Mouse (Mus musculus) hindbrain, embryonic 11.5 days (tissue): ENCODE data around the gene Proca1. TPM values are rescaled to one million over a fixed set of nuclear protein-coding genes. Genes with fewer than 3 reads are reported as not detected.

Source experiments
- ATAC-seq: fragments of 200-750 bp; cut with Nextera tagmentation; 2 replicates; pipeline ENCODE4 v1.8.0; 2017; ENCODE audit warnings: mild to moderate bottlenecking, moderate TSS enrichment, moderate library complexity; ENCODE audit not compliant: low FRiP score
- DNase-seq: peaks from one replicate; pipeline ENCODE4 v3.0.0-alpha.2; 2015; ENCODE audit warnings: low spot score
- H3K27ac ChIP-seq: fragments of 300-500 bp; sonication (generic); 2 replicates; pipeline ENCODE4 v1.5.1; 2014; ENCODE audit warnings: mild to moderate bottlenecking, low read depth, low read length
- H3K27me3 ChIP-seq: fragments of 300-500 bp; sonication (generic); 2 replicates; pipeline ENCODE4 v1.6.1; 2014; ENCODE audit warnings: mild to moderate bottlenecking, low read length, moderate library complexity, mixed read lengths; ENCODE audit not compliant: control insufficient read depth, insufficient read depth
- H3K36me3 ChIP-seq: fragments of 300-500 bp; sonication (generic); 2 replicates; pipeline ENCODE4 v1.6.1; 2014; ENCODE audit warnings: mild to moderate bottlenecking, low read length, moderate library complexity, mixed read lengths; ENCODE audit not compliant: control insufficient read depth, insufficient read depth
- H3K4me1 ChIP-seq: fragments of 300-500 bp; sonication (generic); replicated peaks from 2 replicates; pipeline ENCODE4 v1.6.1; 2014; ENCODE audit warnings: low read length, mixed read lengths; ENCODE audit not compliant: control insufficient read depth, insufficient read depth
- H3K4me2 ChIP-seq: fragments of 300-500 bp; sonication (generic); replicated peaks from 2 replicates; pipeline ENCODE4 v1.6.1; 2014; ENCODE audit warnings: mild to moderate bottlenecking, low read depth, low read length
- H3K4me3 ChIP-seq: fragments of 300-500 bp; sonication (generic); 2 replicates; pipeline ENCODE4 v1.5.1; 2014; ENCODE audit warnings: low read depth, low read length
- H3K9ac ChIP-seq: fragments of 300-500 bp; sonication (generic); 2 replicates; pipeline ENCODE4 v1.6.1; 2014; ENCODE audit warnings: low read depth, low read length
- H3K9me3 ChIP-seq: fragments of 300-500 bp; sonication (generic); 2 replicates; pipeline ENCODE4 v1.6.1; 2016; ENCODE audit warnings: low read length; ENCODE audit not compliant: control insufficient read depth
- WGBS: fragments of 180-500 bp; shearing (Covaris S2); extraction: QIAGEN DNeasy Blood & Tissue Kit; methylation state at CpG from one replicate; pipeline ENCODE4 v1.1.7; 2014; 5-methylcytosine and 5-hydroxymethylcytosine counted together
- polyA plus RNA-seq: library from polyadenylated mRNA; unstranded; fragments of >200 nt; fragmentation: Nextera tagmentation; extraction: Ambion mirVana; gene quantifications from 2 replicates; pipeline ENCODE4 v1.2.1, GENCODE M21; 2014

The Proca1 gene
- polyA plus RNA-seq, 1 experiment from 2014 or later = 1.0 TPM

DNA sequence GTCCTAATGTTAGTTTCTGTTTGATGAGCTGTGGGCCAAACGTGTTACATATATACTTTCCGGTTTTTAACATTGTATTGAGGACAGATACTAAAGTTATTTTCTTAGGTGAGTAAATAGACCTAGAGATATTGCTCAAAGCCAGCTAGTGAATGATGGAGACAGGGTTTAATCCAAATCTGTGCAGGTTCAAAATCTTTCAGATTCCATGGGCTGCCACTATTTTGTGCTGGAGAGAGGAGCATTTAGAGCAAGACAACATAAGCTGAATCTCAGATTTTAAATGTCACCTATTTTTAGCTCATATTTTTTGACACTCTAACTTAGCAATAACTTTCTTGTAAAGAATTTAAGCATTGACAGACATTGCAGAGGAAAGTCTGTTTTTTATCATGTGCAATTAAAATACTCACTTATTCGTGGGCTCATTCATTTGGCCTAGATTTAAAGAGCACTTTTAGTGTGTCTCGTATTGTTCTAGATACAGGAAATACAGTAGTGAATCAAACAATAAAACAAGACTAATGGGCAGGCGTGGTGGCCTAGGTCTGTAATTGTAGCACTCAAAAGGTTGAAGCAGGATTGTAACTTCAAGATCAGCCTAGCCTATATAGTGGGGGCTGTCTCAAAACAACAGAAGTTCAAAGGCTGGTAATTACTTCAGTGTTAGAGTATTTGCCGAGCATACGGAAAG lies 53.3 kb downstream of the Proca1 start:
- H3K4me2 ChIP-seq = peak overlapping the region; percentile 42
- no peaks in the 10 kb centered on the region for H3K9me3 ChIP-seq
- no peaks in the 10 kb centered on the region for H3K36me3 ChIP-seq
- peak overlapping the region; percentile 99 for H3K4me3 ChIP-seq
- H3K27ac ChIP-seq = peak overlapping the region; percentile 86; the same call in 1 of the 2 replicates
- H3K4me1 ChIP-seq = peaks cover 3% of the 10 kb centered on the region; the same call in 1 of the 2 replicates
- H3K27me3 ChIP-seq = no peaks in the 10 kb centered on the region
- no peak for DNase-seq
- no peak overlapping the region; the same call in 1 of the 2 replicates for H3K9ac ChIP-seq
- no peak for ATAC-seq
- 54% methylated on average over 7 of the region's 7 CpGs for WGBS

DNA sequence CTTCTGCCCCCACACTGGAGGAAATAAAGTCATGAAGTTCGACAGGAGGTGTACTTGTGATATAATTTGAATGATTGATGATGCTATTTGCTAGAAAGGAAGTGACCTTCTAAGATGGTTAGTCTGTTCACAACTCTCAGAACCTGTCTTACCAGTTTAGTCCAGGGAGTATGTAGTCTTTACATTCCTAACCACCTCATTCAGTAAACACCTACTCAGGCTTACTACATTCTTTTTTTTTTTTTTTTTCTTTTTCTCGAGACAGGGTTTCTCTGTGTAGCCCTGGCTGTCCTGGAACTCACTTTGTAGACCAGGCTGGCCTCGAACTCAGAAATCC lies 53.8 kb downstream of the Proca1 start:
- H3K4me2 ChIP-seq = peak overlapping the region; percentile 42; the same call in 1 of the 2 replicates
- no peaks in the 10 kb centered on the region for H3K36me3 ChIP-seq
- H3K27me3 ChIP-seq = no peaks in the 10 kb centered on the region
- DNase-seq (no peak), ATAC-seq (no peak)
- H3K9ac ChIP-seq = no peak overlapping the region
- H3K4me3 ChIP-seq = peak overlapping the region; percentile 99; the same call in 1 of the 2 replicates
- peaks cover 3% of the 10 kb centered on the region; the same call in 1 of the 2 replicates for H3K4me1 ChIP-seq
- H3K27ac ChIP-seq = no peak overlapping the region
- no peaks in the 10 kb centered on the region for H3K9me3 ChIP-seq
- WGBS = 70% methylated on average over 3 of the region's 3 CpGs

DNA sequence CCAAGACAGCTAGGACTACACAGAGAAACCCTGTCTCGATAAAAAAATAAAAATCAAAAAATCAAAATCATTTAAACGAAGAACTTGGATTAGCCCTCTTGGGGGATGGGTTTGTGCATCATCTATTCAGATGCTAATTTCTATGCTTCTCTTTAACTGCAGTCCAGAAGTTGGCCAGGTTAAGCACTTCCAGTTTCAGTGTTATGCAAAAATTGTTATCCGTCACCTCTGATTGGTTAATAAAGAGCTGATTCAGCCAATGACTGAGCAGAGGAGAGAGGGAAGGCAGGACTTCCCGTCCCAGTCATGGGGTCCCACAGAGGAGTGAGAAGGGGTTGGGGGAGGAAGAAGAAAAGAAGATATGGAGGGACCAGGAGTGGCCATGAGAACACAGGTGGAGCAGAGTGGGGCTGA lies 54.5 kb downstream of the Proca1 start:
- WGBS = 65% methylated on average over 4 of the region's 4 CpGs
- H3K4me3 ChIP-seq = no peak overlapping the region
- no peaks in the 10 kb centered on the region for H3K27me3 ChIP-seq
- ATAC-seq = no peak
- H3K4me1 ChIP-seq = peaks cover 3% of the 10 kb centered on the region; the same call in 1 of the 2 replicates
- H3K27ac ChIP-seq = no peak overlapping the region
- H3K4me2 ChIP-seq = peak overlapping the region; percentile 6; the same call in 1 of the 2 replicates
- DNase-seq = no peak
- peaks cover 5% of the 10 kb centered on the region; the same call in 1 of the 2 replicates for H3K36me3 ChIP-seq
- H3K9me3 ChIP-seq = no peaks in the 10 kb centered on the region
- H3K9ac ChIP-seq = no peak overlapping the region

Other genes starting within 250 kb of the Proca1 start
- 16.9 and 20.2 TPM in 2 replicates for gene Phf12, start 210.6 kb upstream of the Proca1 start, polyA plus RNA-seq
- gene Dhrs13, start 161.1 kb upstream of the Proca1 start, polyA plus RNA-seq = 20.0 and 21.0 TPM in 2 replicates
- gene Flot2, start 155.5 kb upstream of the Proca1 start, polyA plus RNA-seq = 56.3 and 60.0 TPM in 2 replicates
- 31.9 and 37.2 TPM in 2 replicates for gene Eral1, start 113.0 kb upstream of the Proca1 start, polyA plus RNA-seq
- gene Fam222b, start 98.7 kb upstream of the Proca1 start, polyA plus RNA-seq = 24.3 and 24.4 TPM in 2 replicates
- 73.6 and 92.0 TPM in 2 replicates for gene Traf4, start 27.8 kb upstream of the Proca1 start, polyA plus RNA-seq
- 5.2 and 7.0 TPM in 2 replicates for gene Nek8, start 16.7 kb upstream of the Proca1 start, polyA plus RNA-seq
- gene Tlcd1, start 16.7 kb upstream of the Proca1 start, polyA plus RNA-seq = 6.8 and 9.5 TPM in 2 replicates
- 1,168 and 1,191 TPM in 2 replicates for gene Rpl23a, start 9.8 kb upstream of the Proca1 start, polyA plus RNA-seq
- 57.7 and 69.3 TPM in 2 replicates for gene Rab34, start 5.0 kb upstream of the Proca1 start, polyA plus RNA-seq
- 60.6 and 60.8 TPM in 2 replicates for gene Sdf2, start 52.4 kb downstream of the Proca1 start, polyA plus RNA-seq
- 26.1 and 26.2 TPM in 2 replicates for gene Supt6, start 52.6 kb downstream of the Proca1 start, polyA plus RNA-seq
- gene 2610507B11Rik, start 68.4 kb downstream of the Proca1 start, polyA plus RNA-seq = 65.4 and 94.5 TPM in 2 replicates
- 0.11 and 0.20 TPM in 2 replicates for gene BC030499, start 97.4 kb downstream of the Proca1 start, polyA plus RNA-seq
- gene Spag5, start 108.1 kb downstream of the Proca1 start, polyA plus RNA-seq = 48.3 and 52.2 TPM in 2 replicates
- 2.7 and 3.3 TPM in 2 replicates for gene Aldoc, start 129.6 kb downstream of the Proca1 start, polyA plus RNA-seq
- gene Pigs, start 135.0 kb downstream of the Proca1 start, polyA plus RNA-seq = 49.4 and 54.2 TPM in 2 replicates
- gene Unc119, start 150.1 kb downstream of the Proca1 start, polyA plus RNA-seq = 66.2 and 73.1 TPM in 2 replicates
- 0.05 TPM in 1 of 2 replicates, not detected in the other for gene Foxn1, start 193.2 kb downstream of the Proca1 start, polyA plus RNA-seq
- gene Slc13a2, start 228.8 kb downstream of the Proca1 start, polyA plus RNA-seq = not detected in 2 replicates